ENCODE assay signal across 8 mouse cellular contexts in the genomic region with DNA sequence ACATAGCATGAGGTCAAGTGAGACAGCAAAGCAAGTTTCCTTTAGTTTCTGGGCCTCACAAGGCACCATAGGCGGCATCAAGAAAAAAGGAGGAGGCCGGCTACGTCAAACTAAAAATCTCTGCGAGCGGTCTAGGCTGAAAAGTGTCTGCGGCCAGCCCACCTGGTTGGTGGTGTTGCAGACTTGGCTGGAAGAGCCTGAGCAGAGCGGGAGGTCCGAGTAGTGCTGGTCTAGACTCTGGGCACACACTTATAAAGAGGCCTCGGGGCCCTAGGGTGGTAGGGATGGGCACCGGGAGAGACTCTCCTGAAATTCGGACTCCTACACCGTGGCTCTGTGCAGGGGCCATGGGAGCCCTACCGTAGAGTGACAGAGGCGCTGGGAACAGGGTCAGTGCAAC. TPM values are rescaled to one million over a fixed set of nuclear protein-coding genes. Genes with fewer than 3 reads are reported as not detected.
DNase-seq lines count a peak whose midpoint lies in the region; ATAC-seq lines count a peak whose summit lies in the region.

No protein-coding gene starts in this region.

- peaks cover 6% of the 10 kb centered on the region; the same call in 1 of the 2 replicates for H3K4me1 ChIP-seq in lung, embryonic 16.5 days (replicated peaks; ENCODE audit: control insufficient read depth, insufficient read depth, low read length)
- H3K4me1 ChIP-seq in neural tube, embryonic 13.5 days (replicated peaks), result peaks cover 23% of the 10 kb centered on the region

- H3K4me3 ChIP-seq in lung, embryonic 16.5 days (ENCODE audit: low read length), result peak overlapping the region; percentile 35
- H3K4me3 ChIP-seq in neural tube, embryonic 13.5 days, result peak overlapping the region; percentile 41

- intact Hi-C loops in left cerebral cortex, postnatal 25 days (cut with DNase I), result no loop called here

- 4% methylated on average over 14 of the region's 14 CpGs for WGBS in lung, embryonic 16.5 days
- WGBS in neural tube, embryonic 13.5 days, result 2% methylated on average over 14 of the region's 14 CpGs

- H3K36me3 ChIP-seq in lung, embryonic 16.5 days (ENCODE audit: control insufficient read depth, insufficient read depth, low read length), result no peaks in the 10 kb centered on the region
- H3K36me3 ChIP-seq in neural tube, embryonic 13.5 days, result no peaks in the 10 kb centered on the region

- H3K27me3 ChIP-seq in lung, embryonic 16.5 days (ENCODE audit: control insufficient read depth, insufficient read depth, low read depth, low read length), result no peaks in the 10 kb centered on the region
- H3K27me3 ChIP-seq in neural tube, embryonic 13.5 days, result peaks cover 13% of the 10 kb centered on the region; the same call in 1 of the 2 replicates

- peak overlapping the region; percentile 40; the same call in 1 of the 2 replicates for H3K9ac ChIP-seq in lung, embryonic 16.5 days (ENCODE audit: low read length)
- H3K9ac ChIP-seq in neural tube, embryonic 13.5 days, result peak overlapping the region; percentile 54

- H3K27ac ChIP-seq in lung, embryonic 16.5 days (ENCODE audit: low read length), result no peak overlapping the region
- no peak overlapping the region for H3K27ac ChIP-seq in neural tube, embryonic 13.5 days (replicated peaks)

- H3K4me2 ChIP-seq in lung, embryonic 16.5 days (ENCODE audit: low read depth, low read length), result peak overlapping the region; percentile 54
- peak overlapping the region; percentile 61 for H3K4me2 ChIP-seq in neural tube, embryonic 13.5 days

- no peaks in the 10 kb centered on the region for H3K9me3 ChIP-seq in lung, embryonic 16.5 days (ENCODE audit: control insufficient read depth, low read length)
- H3K9me3 ChIP-seq in neural tube, embryonic 13.5 days, result no peaks in the 10 kb centered on the region

- ATAC-seq in lung, embryonic 16.5 days (ENCODE audit: low read depth), result peak; percentile 67; the same call in 1 of the 2 replicates
- peak; percentile 64; the same call in 1 of the 2 replicates for ATAC-seq in neural tube, embryonic 13.5 days (ENCODE audit: low read depth)

- DNase-seq in lung, adult 18-20 months, result no peak
- peak; percentile 89 for DNase-seq in cerebellum, adult 9-10 months
- peak; percentile 76 to 82 for DNase-seq in frontal cortex, postnatal 36 days (ENCODE audit: low spot score in 2 of 2)
- peak; percentile 73 to 86 for DNase-seq in left cerebral cortex, postnatal 25 days (ENCODE audit: low spot score in 2 of 2)
- no peak for DNase-seq in thymus, postnatal 14 days
- no peak for DNase-seq in c-Kit-positive CD71-positive TER-119-positive erythroid progenitor cells, embryonic 14.5 days (ENCODE audit: low spot score)

RNA-seq across cellular contexts. Expression of a gene that starts 1.9 kb away (rescaled TPM):
- polyA plus RNA-seq in lung, embryonic 16.5 days (2015; fragmentation: Nextera tagmentation; extraction: Ambion mirVana), result 2.7 and 3.0 TPM in 2 replicates
- 100 to 1,000 TPM; 245 to 264 TPM for total RNA-seq in left cerebral cortex, postnatal 25 days (2021)
- 9.2 and 9.7 TPM in 2 replicates for polyA plus RNA-seq in neural tube, embryonic 13.5 days (2015; fragmentation: Nextera tagmentation; extraction: Ambion mirVana)

RNA-seq across cellular contexts. Expression of a gene that starts 22.5 kb away (rescaled TPM):
- polyA plus RNA-seq in lung, embryonic 16.5 days (2015; fragmentation: Nextera tagmentation; extraction: Ambion mirVana), result 0.89 and 1.2 TPM in 2 replicates
- 100 to 1,000 TPM in 1 of 2 experiments, 10 to 100 TPM in 1; 26.7 to 103 TPM for total RNA-seq in left cerebral cortex, postnatal 25 days (2021)
- 0.11 and 0.25 TPM in 2 replicates for polyA plus RNA-seq in neural tube, embryonic 13.5 days (2015; fragmentation: Nextera tagmentation; extraction: Ambion mirVana)

RNA-seq across cellular contexts. Expression of a gene that starts 36.7 kb away (rescaled TPM):
- 0.45 and 0.60 TPM in 2 replicates for polyA plus RNA-seq in lung, embryonic 16.5 days (2015; fragmentation: Nextera tagmentation; extraction: Ambion mirVana)
- total RNA-seq in left cerebral cortex, postnatal 25 days (2021), result under 1 TPM; 0.87 to 0.89 TPM
- 0.20 and 0.23 TPM in 2 replicates for polyA plus RNA-seq in neural tube, embryonic 13.5 days (2015; fragmentation: Nextera tagmentation; extraction: Ambion mirVana)

Comparison
In these comparisons a context has a peak if more than half of its experiments do, and no peak if none do; other contexts are left out.
1. DNase-seq: peak in cerebellum, adult 9-10 months (single experiment), frontal cortex, postnatal 36 days (2 of 2) and left cerebral cortex, postnatal 25 days (2 of 2); none in lung, adult 18-20 months (0 of 2), thymus, postnatal 14 days (single experiment) and c-Kit-positive CD71-positive TER-119-positive erythroid progenitor cells, embryonic 14.5 days (single experiment).